8 mouse cellular contexts compared by ENCODE assay signal in the genomic region with DNA sequence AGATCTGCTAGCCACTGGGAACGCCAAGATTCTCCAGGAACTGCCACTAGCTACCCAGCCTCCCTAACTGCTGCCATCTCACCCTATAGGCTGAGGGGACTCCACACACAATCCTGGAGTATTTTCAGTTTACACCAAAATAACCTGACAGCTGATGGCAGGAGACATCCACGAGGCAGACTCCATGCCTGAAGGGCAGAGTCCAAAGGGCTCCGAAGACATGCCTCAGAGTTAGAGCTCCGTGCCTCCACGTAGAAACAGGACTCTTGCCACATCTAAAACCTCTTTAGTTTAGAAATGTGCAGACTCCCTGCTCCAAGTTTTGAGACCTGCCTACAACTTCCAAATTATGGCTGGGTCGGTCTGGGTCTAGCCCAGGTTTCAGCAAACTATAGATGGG. TPM values are rescaled to one million over a fixed set of nuclear protein-coding genes. Genes with fewer than 3 reads are reported as not detected.
DNase-seq lines count a peak whose midpoint lies in the region; ATAC-seq lines count a peak whose summit lies in the region.

No protein-coding gene starts in this region.

- H3K4me1 ChIP-seq in heart, embryonic 16.5 days (ENCODE audit: control insufficient read depth, insufficient read depth, low read length): peaks cover 42% of the 10 kb centered on the region
- H3K4me1 ChIP-seq in embryonic facial prominence, embryonic 14.5 days (ENCODE audit: control insufficient read depth, insufficient read depth, low read length): peaks cover 18% of the 10 kb centered on the region
- peaks cover 16% of the 10 kb centered on the region; the same call in 1 of the 2 replicates for H3K4me1 ChIP-seq in kidney, embryonic 14.5 days (ENCODE audit: control insufficient read depth, insufficient read depth, low read length)
- H3K4me1 ChIP-seq in midbrain, embryonic 15.5 days: peaks cover 26% of the 10 kb centered on the region

- peak overlapping the region; percentile 90 for H3K4me3 ChIP-seq in heart, embryonic 16.5 days (ENCODE audit: low read length)
- H3K4me3 ChIP-seq in embryonic facial prominence, embryonic 14.5 days (ENCODE audit: low read depth, low read length): peak overlapping the region; percentile 90; the same call in 1 of the 2 replicates
- no peak overlapping the region; the same call in 1 of the 2 replicates for H3K4me3 ChIP-seq in kidney, embryonic 14.5 days (ENCODE audit: low read length)
- H3K4me3 ChIP-seq in midbrain, embryonic 15.5 days: no peak overlapping the region

- peak overlapping the region; percentile 62 for H3K9ac ChIP-seq in heart, embryonic 16.5 days (ENCODE audit: low read length)
- H3K9ac ChIP-seq in embryonic facial prominence, embryonic 14.5 days (ENCODE audit: low read depth, low read length): peak overlapping the region; percentile 97
- H3K9ac ChIP-seq in kidney, embryonic 14.5 days (ENCODE audit: low read depth, low read length): peak overlapping the region; percentile 94; the same call in 1 of the 2 replicates
- H3K9ac ChIP-seq in midbrain, embryonic 15.5 days: no peak overlapping the region

- peak overlapping the region; percentile 97 for H3K4me2 ChIP-seq in heart, embryonic 16.5 days (ENCODE audit: low read depth, low read length)
- peak overlapping the region; percentile 89 for H3K4me2 ChIP-seq in embryonic facial prominence, embryonic 14.5 days (ENCODE audit: low read depth, low read length)
- H3K4me2 ChIP-seq in kidney, embryonic 14.5 days (replicated peaks; ENCODE audit: low read depth, low read length): peak overlapping the region; percentile 62
- peak overlapping the region; percentile 84 for H3K4me2 ChIP-seq in midbrain, embryonic 15.5 days

- 51% methylated on average over 6 of the region's 6 CpGs for WGBS in heart, embryonic 16.5 days
- WGBS in embryonic facial prominence, embryonic 14.5 days: 65% methylated on average over 6 of the region's 6 CpGs
- 77% methylated on average over 6 of the region's 6 CpGs for WGBS in kidney, embryonic 14.5 days
- WGBS in midbrain, embryonic 15.5 days: 79% methylated on average over 6 of the region's 6 CpGs

- H3K9me3 ChIP-seq in heart, embryonic 16.5 days (replicated peaks; ENCODE audit: control insufficient read depth, low read length): no peaks in the 10 kb centered on the region
- H3K9me3 ChIP-seq in embryonic facial prominence, embryonic 14.5 days (ENCODE audit: control insufficient read depth, low read length): no peaks in the 10 kb centered on the region
- no peaks in the 10 kb centered on the region for H3K9me3 ChIP-seq in kidney, embryonic 14.5 days (ENCODE audit: control insufficient read depth, low read length)
- H3K9me3 ChIP-seq in midbrain, embryonic 15.5 days: no peaks in the 10 kb centered on the region

- H3K27me3 ChIP-seq in heart, embryonic 16.5 days (ENCODE audit: control insufficient read depth, insufficient read depth, low read length): no peaks in the 10 kb centered on the region
- no peaks in the 10 kb centered on the region for H3K27me3 ChIP-seq in embryonic facial prominence, embryonic 14.5 days (replicated peaks; ENCODE audit: control insufficient read depth, insufficient read depth, low read length)
- H3K27me3 ChIP-seq in kidney, embryonic 14.5 days (ENCODE audit: control insufficient read depth, insufficient read depth, low read length): no peaks in the 10 kb centered on the region
- no peaks in the 10 kb centered on the region; the same call in 1 of the 2 replicates for H3K27me3 ChIP-seq in midbrain, embryonic 15.5 days (replicated peaks)

- no peak for ATAC-seq in heart, embryonic 16.5 days (replicated peaks; ENCODE audit: extremely low read depth, insufficient read depth, low FRiP score)
- no peak for ATAC-seq in embryonic facial prominence, embryonic 14.5 days (ENCODE audit: low read depth)
- ATAC-seq in kidney, embryonic 14.5 days (ENCODE audit: low FRiP score, low TSS enrichment): no peak
- ATAC-seq in midbrain, embryonic 15.5 days (replicated peaks): no peak

- H3K27ac ChIP-seq in heart, embryonic 16.5 days (ENCODE audit: low read length): peak overlapping the region; percentile 46; the same call in 1 of the 2 replicates
- peak overlapping the region; percentile 7; the same call in 1 of the 2 replicates for H3K27ac ChIP-seq in embryonic facial prominence, embryonic 14.5 days (replicated peaks; ENCODE audit: low read depth, low read length)
- H3K27ac ChIP-seq in kidney, embryonic 14.5 days (ENCODE audit: low read depth, low read length): 0 out of 2 replicates have a peak overlapping the region, but pooled peaks have one; percentile 24
- H3K27ac ChIP-seq in midbrain, embryonic 15.5 days: no peak overlapping the region

- DNase-seq in heart, adult 9 months (ENCODE audit: low spot score in 2 of 2): no peak
- no peak for DNase-seq in embryonic facial prominence, embryonic 14.5 days (ENCODE audit: low spot score)
- no peak for DNase-seq in gastrocnemius, postnatal 14 days
- no peak for DNase-seq in cerebellum, postnatal 25 days
- DNase-seq in cerebellum, adult 9-11 months: no peak

- intact Hi-C loops in gastrocnemius, postnatal 14 days (cut with DNase I; ENCODE audit: low total_unique reads): no loop called here

- peaks cover 22% of the 10 kb centered on the region for H3K36me3 ChIP-seq in heart, embryonic 16.5 days (ENCODE audit: control insufficient read depth, insufficient read depth)
- H3K36me3 ChIP-seq in embryonic facial prominence, embryonic 14.5 days (ENCODE audit: control insufficient read depth, insufficient read depth, low read length): peaks cover 19% of the 10 kb centered on the region
- peaks cover 21% of the 10 kb centered on the region for H3K36me3 ChIP-seq in kidney, embryonic 14.5 days (ENCODE audit: control insufficient read depth, insufficient read depth, low read length)
- H3K36me3 ChIP-seq in midbrain, embryonic 15.5 days (replicated peaks): peaks cover 8% of the 10 kb centered on the region

RNA-seq across cellular contexts. Expression of gene Furin, which starts 4.7 kb away (rescaled TPM):
- 11.0 and 14.3 TPM in 2 replicates for polyA plus RNA-seq in heart, embryonic 16.5 days (2015; fragmentation: Nextera tagmentation; extraction: Ambion mirVana)
- polyA plus RNA-seq in embryonic facial prominence, embryonic 14.5 days (2014; fragmentation: Nextera tagmentation; extraction: Ambion mirVana): 17.2 and 18.4 TPM in 2 replicates
- 11.3 and 13.6 TPM in 2 replicates for polyA plus RNA-seq in kidney, embryonic 14.5 days (2014; fragmentation: Nextera tagmentation; extraction: Ambion mirVana)
- polyA plus RNA-seq in midbrain, embryonic 15.5 days (2015; fragmentation: Nextera tagmentation; extraction: Ambion mirVana): 5.7 and 6.3 TPM in 2 replicates
- total RNA-seq in gastrocnemius, postnatal 14 days (2021): 10 to 100 TPM; 49.4 to 51.9 TPM

RNA-seq across cellular contexts. Expression of gene Fes, which starts 12.8 kb away (rescaled TPM):
- 14.1 and 15.4 TPM in 2 replicates for polyA plus RNA-seq in heart, embryonic 16.5 days (2015; fragmentation: Nextera tagmentation; extraction: Ambion mirVana)
- polyA plus RNA-seq in embryonic facial prominence, embryonic 14.5 days (2014; fragmentation: Nextera tagmentation; extraction: Ambion mirVana): 14.6 and 15.7 TPM in 2 replicates
- 10.7 and 11.4 TPM in 2 replicates for polyA plus RNA-seq in kidney, embryonic 14.5 days (2014; fragmentation: Nextera tagmentation; extraction: Ambion mirVana)
- polyA plus RNA-seq in midbrain, embryonic 15.5 days (2015; fragmentation: Nextera tagmentation; extraction: Ambion mirVana): 4.4 and 4.8 TPM in 2 replicates
- total RNA-seq in gastrocnemius, postnatal 14 days (2021): 1 to 10 TPM; 5.7 to 7.6 TPM

RNA-seq across cellular contexts. Expression of gene Man2a2, which starts 29.4 kb away (rescaled TPM):
- polyA plus RNA-seq in heart, embryonic 16.5 days (2015; fragmentation: Nextera tagmentation; extraction: Ambion mirVana): 15.0 and 17.4 TPM in 2 replicates
- 15.7 and 19.3 TPM in 2 replicates for polyA plus RNA-seq in embryonic facial prominence, embryonic 14.5 days (2014; fragmentation: Nextera tagmentation; extraction: Ambion mirVana)
- 11.9 and 17.2 TPM in 2 replicates for polyA plus RNA-seq in kidney, embryonic 14.5 days (2014; fragmentation: Nextera tagmentation; extraction: Ambion mirVana)
- 26.4 and 28.2 TPM in 2 replicates for polyA plus RNA-seq in midbrain, embryonic 15.5 days (2015; fragmentation: Nextera tagmentation; extraction: Ambion mirVana)
- 10 to 100 TPM; 96.8 to 97.0 TPM for total RNA-seq in gastrocnemius, postnatal 14 days (2021)

RNA-seq across cellular contexts. Expression of gene Hddc3, which starts 57.7 kb away (rescaled TPM):
- polyA plus RNA-seq in heart, embryonic 16.5 days (2015; fragmentation: Nextera tagmentation; extraction: Ambion mirVana): 20.1 and 20.7 TPM in 2 replicates
- polyA plus RNA-seq in embryonic facial prominence, embryonic 14.5 days (2014; fragmentation: Nextera tagmentation; extraction: Ambion mirVana): 19.6 and 22.8 TPM in 2 replicates
- polyA plus RNA-seq in kidney, embryonic 14.5 days (2014; fragmentation: Nextera tagmentation; extraction: Ambion mirVana): 19.9 and 22.4 TPM in 2 replicates
- 22.1 and 26.4 TPM in 2 replicates for polyA plus RNA-seq in midbrain, embryonic 15.5 days (2015; fragmentation: Nextera tagmentation; extraction: Ambion mirVana)
- 10 to 100 TPM; 34.3 to 37.2 TPM for total RNA-seq in gastrocnemius, postnatal 14 days (2021)

RNA-seq across cellular contexts. Expression of gene Unc45a, which starts 59.8 kb away (rescaled TPM):
- polyA plus RNA-seq in heart, embryonic 16.5 days (2015; fragmentation: Nextera tagmentation; extraction: Ambion mirVana): 20.6 and 25.3 TPM in 2 replicates
- 34.1 and 39.7 TPM in 2 replicates for polyA plus RNA-seq in embryonic facial prominence, embryonic 14.5 days (2014; fragmentation: Nextera tagmentation; extraction: Ambion mirVana)
- 17.8 and 27.8 TPM in 2 replicates for polyA plus RNA-seq in kidney, embryonic 14.5 days (2014; fragmentation: Nextera tagmentation; extraction: Ambion mirVana)
- 60.2 and 62.0 TPM in 2 replicates for polyA plus RNA-seq in midbrain, embryonic 15.5 days (2015; fragmentation: Nextera tagmentation; extraction: Ambion mirVana)
- total RNA-seq in gastrocnemius, postnatal 14 days (2021): 10 to 100 TPM; 11.7 to 12.1 TPM

Comparison
In these comparisons a context has a peak if more than half of its experiments do, and no peak if none do; other contexts are left out.
1. H3K4me3 ChIP-seq: peak in heart, embryonic 16.5 days (single experiment) and embryonic facial prominence, embryonic 14.5 days (single experiment); none in kidney, embryonic 14.5 days (single experiment) and midbrain, embryonic 15.5 days (single experiment).
2. Peak in every context shown above with its lines, with median percentiles within 50 percentile points of each other: H3K4me2 ChIP-seq.